Mouse (Mus musculus): ENCODE measurements around the gene Sp6. TPM values are rescaled to one million over a fixed set of nuclear protein-coding genes. Genes with fewer than 3 reads are reported as not detected.

The Sp6 gene
- polyA plus RNA-seq, 1 experiment from 2014 or later: 0.21 TPM

DNA sequence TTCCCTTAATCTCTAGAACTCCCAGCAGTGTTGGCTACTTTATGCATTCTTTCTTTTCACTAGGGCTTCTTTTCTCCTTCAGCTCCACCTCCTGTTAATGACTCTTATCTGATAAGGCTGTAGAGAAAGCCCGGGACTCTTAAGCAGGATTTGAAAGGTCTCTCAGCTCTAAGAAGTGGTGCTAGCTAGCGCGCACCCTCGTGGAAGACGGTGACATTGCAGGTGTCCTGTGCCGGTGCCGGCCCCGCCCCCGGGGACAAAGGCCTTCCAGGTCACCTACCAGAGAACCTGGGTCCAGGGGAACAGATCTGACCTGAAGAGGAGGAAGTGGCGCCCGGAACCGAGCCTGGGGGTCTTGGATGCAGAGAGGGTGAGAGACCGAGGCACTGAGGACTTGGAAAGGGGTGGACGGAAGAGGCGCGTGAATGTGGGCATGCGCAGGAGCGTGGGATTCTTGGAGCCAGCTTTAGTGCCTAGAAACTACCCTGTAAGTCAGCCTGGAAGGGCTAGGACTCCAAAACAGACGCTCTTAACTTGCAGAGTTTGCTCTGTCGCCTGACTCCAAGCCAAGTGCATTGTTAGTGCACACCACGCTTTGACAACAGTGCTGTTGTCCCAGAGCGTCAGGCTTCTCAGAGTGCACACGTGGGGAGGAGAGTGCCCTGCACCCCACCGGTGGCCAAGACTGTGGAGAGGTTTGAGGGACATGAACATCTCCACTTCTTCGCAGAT lies 16.7 kb downstream of the Sp6 start, which contains the start of gene Scrn2:
Scrn2 (plus strand) TSS at position 253 of the 732 bp plus-strand sequence.
- H3K9me3 ChIP-seq (replicated peaks; ENCODE audit: control insufficient read depth, low read length): no peaks in the 10 kb centered on the region

GRCm38 (mm10) chr11:97030426-97030825 lies 17.2 kb downstream of the Sp6 start:
- Histone ChIP-seq H3K4me2 (ENCODE audit: low read depth, low read length) (peak overlapping the region; percentile 92), H3K9ac (ENCODE audit: low read length) (peak overlapping the region; percentile 74), H3K9me3 (replicated peaks; ENCODE audit: control insufficient read depth, low read length) (no peaks in the 10 kb centered on the region), H3K4me1 (ENCODE audit: control insufficient read depth, insufficient read depth, low read length) (peaks cover 11% of the 10 kb centered on the region), H3K4me3 (ENCODE audit: low read length) (peak overlapping the region; percentile 67), H3K27me3 (ENCODE audit: control insufficient read depth, insufficient read depth, low read length) (no peaks in the 10 kb centered on the region), H3K27ac (ENCODE audit: low read length) (peak overlapping the region; percentile 66), H3K36me3 (ENCODE audit: control insufficient read depth, insufficient read depth) (no peaks in the 10 kb centered on the region)
- WGBS: 20% methylated on average over 15 of the region's 15 CpGs
- no peak for ATAC-seq (replicated peaks; ENCODE audit: extremely low read depth, insufficient read depth, low FRiP score)

More for the DNA sequence above, 16.7 kb downstream of the Sp6 start, which contains the start of gene Scrn2:
- H3K4me2 ChIP-seq (ENCODE audit: low read depth, low read length): peak within 1 kb of the TSS; percentile 92
- peak within 1 kb of the TSS; percentile 67 for H3K4me3 ChIP-seq (ENCODE audit: low read length)
- H3K27ac ChIP-seq (ENCODE audit: low read length): peak within 1 kb of the TSS; percentile 66
- H3K4me1 ChIP-seq (ENCODE audit: control insufficient read depth, insufficient read depth, low read length): peaks cover 11% of the 10 kb centered on the region
- 0 out of 2 replicates have a peak, but pooled peaks cover 2% of the 10 kb centered on the region for H3K27me3 ChIP-seq (ENCODE audit: control insufficient read depth, insufficient read depth, low read length)
- H3K9ac ChIP-seq (ENCODE audit: low read length): peak within 1 kb of the TSS; percentile 74
- H3K36me3 ChIP-seq (ENCODE audit: control insufficient read depth, insufficient read depth): no peaks in the 10 kb centered on the region
- ATAC-seq (replicated peaks; ENCODE audit: extremely low read depth, insufficient read depth, low FRiP score): peak; percentile 61
- 2% methylated on average over 25 of the region's 25 CpGs for WGBS

DNA sequence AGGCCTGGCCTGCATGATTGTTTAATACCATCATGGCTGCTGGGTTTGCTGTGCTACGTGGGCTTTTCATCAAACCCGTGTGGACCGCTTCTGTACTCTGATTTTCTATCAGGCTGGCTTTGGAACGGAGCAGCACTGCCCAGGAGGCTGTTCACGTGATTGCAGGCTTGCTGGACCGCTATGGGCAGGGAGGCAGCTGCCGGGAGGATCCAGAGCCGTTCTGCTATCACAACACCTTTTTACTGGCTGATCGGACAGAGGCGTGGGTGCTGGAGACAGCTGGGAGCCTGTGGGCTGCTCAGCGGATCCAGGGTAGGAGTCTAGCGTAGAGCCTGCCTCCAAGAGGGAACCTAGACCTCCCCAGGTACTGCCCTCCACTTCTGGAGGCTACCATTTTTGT lies 18.8 kb downstream of the Sp6 start:
- H3K4me3 ChIP-seq (ENCODE audit: low read length): no peak overlapping the region
- no peak overlapping the region for H3K9ac ChIP-seq (ENCODE audit: low read length)
- H3K4me2 ChIP-seq (ENCODE audit: low read depth, low read length): no peak overlapping the region
- H3K9me3 ChIP-seq (replicated peaks; ENCODE audit: control insufficient read depth, low read length): no peaks in the 10 kb centered on the region
- H3K36me3 ChIP-seq (ENCODE audit: control insufficient read depth, insufficient read depth): no peaks in the 10 kb centered on the region
- 0 out of 2 replicates have a peak, but pooled peaks have one; percentile 10 for ATAC-seq (replicated peaks; ENCODE audit: extremely low read depth, insufficient read depth, low FRiP score)
- peaks cover 8% of the 10 kb centered on the region for H3K4me1 ChIP-seq (ENCODE audit: control insufficient read depth, insufficient read depth, low read length)
- H3K27ac ChIP-seq (ENCODE audit: low read length): no peak overlapping the region
- no peaks in the 10 kb centered on the region for H3K27me3 ChIP-seq (ENCODE audit: control insufficient read depth, insufficient read depth, low read length)
- WGBS: 69% methylated on average over 12 of the region's 12 CpGs

GRCm38 (mm10) chr11:97032499-97032898 lies 19.3 kb downstream of the Sp6 start:
- Histone ChIP-seq H3K36me3 (ENCODE audit: control insufficient read depth, insufficient read depth) (no peaks in the 10 kb centered on the region), H3K9me3 (replicated peaks; ENCODE audit: control insufficient read depth, low read length) (no peaks in the 10 kb centered on the region), H3K9ac (ENCODE audit: low read length) (no peak overlapping the region), H3K4me1 (ENCODE audit: control insufficient read depth, insufficient read depth, low read length) (peaks cover 8% of the 10 kb centered on the region), H3K27ac (ENCODE audit: low read length) (no peak overlapping the region), H3K4me2 (ENCODE audit: low read depth, low read length) (no peak overlapping the region), H3K4me3 (ENCODE audit: low read length) (no peak overlapping the region), H3K27me3 (ENCODE audit: control insufficient read depth, insufficient read depth, low read length) (no peaks in the 10 kb centered on the region)
- WGBS: 91% methylated on average over 4 of the region's 4 CpGs
- no peak for ATAC-seq (replicated peaks; ENCODE audit: extremely low read depth, insufficient read depth, low FRiP score)

GRCm38 (mm10) chr11:97033781-97034180 lies 20.6 kb downstream of the Sp6 start:
- Histone ChIP-seq H3K27ac (ENCODE audit: low read length) (no peak overlapping the region), H3K36me3 (ENCODE audit: control insufficient read depth, insufficient read depth) (no peaks in the 10 kb centered on the region), H3K4me1 (ENCODE audit: control insufficient read depth, insufficient read depth, low read length) (peaks cover 8% of the 10 kb centered on the region), H3K4me2 (ENCODE audit: low read depth, low read length) (no peak overlapping the region), H3K9me3 (replicated peaks; ENCODE audit: control insufficient read depth, low read length) (no peaks in the 10 kb centered on the region), H3K27me3 (ENCODE audit: control insufficient read depth, insufficient read depth, low read length) (no peaks in the 10 kb centered on the region), H3K9ac (ENCODE audit: low read length) (no peak overlapping the region), H3K4me3 (ENCODE audit: low read length) (no peak overlapping the region)
- no peak for ATAC-seq (replicated peaks; ENCODE audit: extremely low read depth, insufficient read depth, low FRiP score)
- 88% methylated on average over 4 of the region's 4 CpGs for WGBS

- H3K36me3 ChIP-seq (ENCODE audit: control insufficient read depth, insufficient read depth): no peaks in the 10 kb centered on the region
- 74% methylated on average over 5 of the region's 5 CpGs for WGBS
- peaks cover 2% of the 10 kb centered on the region; the same call in 1 of the 2 replicates for H3K4me1 ChIP-seq (ENCODE audit: control insufficient read depth, insufficient read depth, low read length)
- no peak overlapping the region for H3K9ac ChIP-seq (ENCODE audit: low read length)
- no peaks in the 10 kb centered on the region for H3K27me3 ChIP-seq (ENCODE audit: control insufficient read depth, insufficient read depth, low read length)
- H3K4me3 ChIP-seq (ENCODE audit: low read length): no peak overlapping the region
- no peak for ATAC-seq (replicated peaks; ENCODE audit: extremely low read depth, insufficient read depth, low FRiP score)
- no peak overlapping the region for H3K27ac ChIP-seq (ENCODE audit: low read length)
- H3K9me3 ChIP-seq (replicated peaks; ENCODE audit: control insufficient read depth, low read length): no peaks in the 10 kb centered on the region
- no peak overlapping the region for H3K4me2 ChIP-seq (ENCODE audit: low read depth, low read length)
Observed at GRCm38 (mm10) chr11:97036141-97036540, 22.9 kb downstream of the Sp6 start.

DNA sequence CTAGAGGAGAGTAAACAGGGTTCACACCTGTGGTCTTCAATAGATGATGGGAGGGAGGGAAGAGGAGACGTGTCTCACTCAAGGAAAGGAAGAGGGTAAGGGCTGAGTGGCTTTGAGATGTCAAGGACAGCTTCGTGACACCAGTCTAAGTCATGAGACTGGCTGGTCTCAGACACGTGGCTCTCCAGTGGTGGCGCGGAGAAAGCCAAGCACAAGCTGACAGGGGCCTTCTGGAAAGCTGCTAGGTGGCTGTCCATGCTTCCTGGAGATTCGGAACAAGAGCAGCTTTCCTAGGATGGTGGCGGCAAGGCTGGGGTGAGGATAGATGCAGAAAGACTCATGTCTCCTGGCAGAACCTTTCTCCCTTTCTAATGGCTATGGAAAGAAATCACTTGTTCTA lies 25.7 kb downstream of the Sp6 start:
- WGBS: 53% methylated on average over 7 of the region's 7 CpGs
- no peak for ATAC-seq (replicated peaks; ENCODE audit: extremely low read depth, insufficient read depth, low FRiP score)
- no peaks in the 10 kb centered on the region for H3K9me3 ChIP-seq (replicated peaks; ENCODE audit: control insufficient read depth, low read length)
- no peak overlapping the region for H3K4me2 ChIP-seq (ENCODE audit: low read depth, low read length)
- H3K4me1 ChIP-seq (ENCODE audit: control insufficient read depth, insufficient read depth, low read length): peaks cover 10% of the 10 kb centered on the region
- no peak overlapping the region for H3K9ac ChIP-seq (ENCODE audit: low read length)
- H3K27ac ChIP-seq (ENCODE audit: low read length): no peak overlapping the region
- H3K36me3 ChIP-seq (ENCODE audit: control insufficient read depth, insufficient read depth): no peaks in the 10 kb centered on the region
- no peak overlapping the region for H3K4me3 ChIP-seq (ENCODE audit: low read length)
- H3K27me3 ChIP-seq (ENCODE audit: control insufficient read depth, insufficient read depth, low read length): no peaks in the 10 kb centered on the region

DNA sequence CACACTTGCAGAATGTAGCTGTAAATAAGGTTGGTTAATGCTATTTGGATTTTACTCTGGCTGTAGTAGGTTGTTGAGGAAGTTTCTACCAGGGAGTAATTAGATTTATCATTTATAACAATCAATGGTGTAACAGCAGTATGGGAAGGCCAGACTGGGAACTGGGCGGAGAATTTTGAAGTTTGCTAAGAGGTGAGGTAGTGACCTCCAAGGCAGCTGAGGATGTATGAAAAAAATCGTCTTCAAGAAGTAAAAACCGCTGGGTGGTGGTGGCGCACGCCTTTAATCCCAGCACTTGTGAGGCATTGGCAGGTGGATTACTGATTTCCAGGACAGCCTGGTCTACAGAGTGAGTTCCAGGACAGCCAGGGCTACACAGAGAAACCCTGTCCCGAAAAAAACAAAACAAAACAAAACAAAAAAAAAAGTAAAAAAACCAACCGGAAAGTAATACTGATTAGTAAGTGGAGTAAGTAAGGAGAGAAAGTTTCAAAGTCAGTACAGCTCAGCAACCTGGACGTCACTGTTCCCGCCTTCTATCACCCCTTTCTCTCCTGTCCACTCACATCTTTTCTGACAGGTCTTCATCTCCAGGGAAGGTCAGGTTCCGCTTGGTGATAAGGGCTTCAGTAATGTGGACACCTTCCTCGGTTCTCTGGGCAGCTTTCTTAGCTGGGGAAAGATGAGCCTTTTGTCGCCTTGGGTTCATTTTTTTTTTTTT lies 27.3 kb downstream of the Sp6 start:
- Histone ChIP-seq H3K9ac (ENCODE audit: low read length) (peak overlapping the region; percentile 73; the same call in 1 of the 2 replicates), H3K9me3 (replicated peaks; ENCODE audit: control insufficient read depth, low read length) (no peaks in the 10 kb centered on the region), H3K4me3 (ENCODE audit: low read length) (peak overlapping the region; percentile 96), H3K4me2 (ENCODE audit: low read depth, low read length) (peak overlapping the region; percentile 99), H3K27me3 (ENCODE audit: control insufficient read depth, insufficient read depth, low read length) (no peaks in the 10 kb centered on the region), H3K4me1 (ENCODE audit: control insufficient read depth, insufficient read depth, low read length) (peaks cover 10% of the 10 kb centered on the region), H3K27ac (ENCODE audit: low read length) (no peak overlapping the region), H3K36me3 (ENCODE audit: control insufficient read depth, insufficient read depth) (0 out of 2 replicates have a peak, but pooled peaks cover 3% of the 10 kb centered on the region)
- no peak for ATAC-seq (replicated peaks; ENCODE audit: extremely low read depth, insufficient read depth, low FRiP score)
- WGBS: 34% methylated on average over 12 of the region's 12 CpGs

Measured in heart, embryonic 16.5 days (tissue).